Mouse (Mus musculus) lung, postnatal 0 days (tissue): ENCODE measurements at regions not wholly inside any gene's neighbourhood (a gene's known extent, or its start where the extent isn't known, plus 50 kb on each side); places are given as distances from the start of the nearest gene placed in this dataset.

Source experiments
- ATAC-seq: fragments of 200-750 bp; cut with Nextera tagmentation; 2 replicates; pipeline ENCODE4 v1.8.0; 2017; ENCODE audit warnings: moderate library complexity
- DNase-seq: peaks from one replicate; pipeline ENCODE4 v3.0.0-alpha.2; 2016; ENCODE audit warnings: low spot score
- H3K27ac ChIP-seq: fragments of 300-500 bp; sonication (generic); 2 replicates; pipeline ENCODE4 v1.5.1; 2014; ENCODE audit warnings: antibody characterized with exemption, mild to moderate bottlenecking, low read length, mixed read lengths
- H3K27me3 ChIP-seq: fragments of 300-500 bp; sonication (generic); replicated peaks from 2 replicates; pipeline ENCODE4 v1.6.1; 2014; ENCODE audit warnings: low read length, mixed read lengths; ENCODE audit not compliant: insufficient read depth
- H3K36me3 ChIP-seq: fragments of 300-500 bp; sonication (generic); 2 replicates; pipeline ENCODE4 v1.6.1; 2014; ENCODE audit warnings: low read length, mixed read lengths; ENCODE audit not compliant: insufficient read depth
- H3K4me1 ChIP-seq: fragments of 300-500 bp; sonication (generic); 2 replicates; pipeline ENCODE4 v1.6.1; 2014; ENCODE audit warnings: antibody characterized with exemption, low read depth, low read length, mixed read lengths; ENCODE audit not compliant: insufficient read depth
- H3K4me2 ChIP-seq: fragments of 300-500 bp; sonication (generic); replicated peaks from 2 replicates; pipeline ENCODE4 v1.6.1; 2014; ENCODE audit warnings: low read depth, mild to moderate bottlenecking, low read length, moderate library complexity, mixed read lengths
- H3K4me3 ChIP-seq: fragments of 300-500 bp; sonication (generic); 2 replicates; pipeline ENCODE4 v1.5.1; 2014; ENCODE audit warnings: low read depth, low read length
- H3K9ac ChIP-seq: fragments of 300-500 bp; sonication (generic); replicated peaks from 2 replicates; pipeline ENCODE4 v1.6.1; 2014; ENCODE audit warnings: low read depth, mild to moderate bottlenecking
- H3K9me3 ChIP-seq: fragments of 300-500 bp; sonication (generic); 2 replicates; pipeline ENCODE4 v1.6.1; 2016; ENCODE audit warnings: low read length, mixed read lengths
- CTCF ChIP-seq: IDR thresholded peaks from 2 replicates; pipeline ENCODE4 v1.5.1; 2016; ENCODE audit warnings: antibody characterized with exemption, mild to moderate bottlenecking
- EP300 ChIP-seq: IDR thresholded peaks from 2 replicates; pipeline ENCODE4 v1.6.1; 2016; ENCODE audit warnings: antibody characterized with exemption, mild to moderate bottlenecking, control low read depth
- WGBS: fragments of 180-500 bp; shearing (Covaris S2); extraction: QIAGEN DNeasy Blood & Tissue Kit; methylation state at CpG from one replicate; pipeline ENCODE4 v1.1.7; 2014; 5-methylcytosine and 5-hydroxymethylcytosine counted together

DNA sequence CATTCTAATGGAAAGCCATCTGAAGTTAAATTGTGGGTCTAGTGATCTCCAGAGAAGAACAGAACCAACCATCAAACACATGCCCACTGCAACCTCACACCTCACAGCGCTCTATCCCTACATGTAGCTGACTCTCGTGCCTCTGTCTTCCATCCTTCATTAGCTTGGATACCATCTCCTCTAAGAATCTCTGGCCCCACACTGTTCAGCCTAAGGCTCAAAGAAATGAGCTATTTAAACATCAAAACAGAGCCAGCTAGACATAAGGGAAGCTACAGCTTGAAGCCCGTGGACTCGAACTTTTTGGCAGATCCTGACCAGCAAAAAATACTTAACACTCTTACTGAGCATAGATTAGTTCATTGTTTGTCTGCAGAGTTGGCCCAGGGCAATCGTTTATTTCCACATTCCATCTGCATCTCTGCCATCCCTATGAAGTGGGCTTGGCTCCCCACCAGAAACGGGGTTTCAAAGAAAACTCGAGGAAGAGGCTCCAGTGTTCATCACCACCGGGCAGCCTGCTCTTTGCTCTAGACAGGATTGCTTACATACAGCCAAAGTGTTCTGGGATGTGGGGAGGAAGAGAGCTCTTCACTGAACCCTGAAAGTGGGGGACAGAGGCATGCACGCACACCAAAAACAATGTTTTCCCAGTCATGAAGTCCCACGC lies 92.4 kb upstream of the Rab3gap2 start:
- Histone ChIP-seq H3K9me3 (no peaks in the 10 kb centered on the region), H3K4me3 (no peak overlapping the region), H3K9ac (no peak overlapping the region), H3K4me2 (no peak overlapping the region), H3K36me3 (no peaks in the 10 kb centered on the region), H3K4me1 (no peaks in the 10 kb centered on the region), H3K27me3 (no peaks in the 10 kb centered on the region), H3K27ac (no peak overlapping the region)
- ATAC-seq: peak; percentile 57
- DNase-seq: peak; percentile 35
- WGBS: 43% methylated on average over 10 of the region's 10 CpGs
- TF ChIP-seq CTCF (no peak), EP300 (no peak)

DNA sequence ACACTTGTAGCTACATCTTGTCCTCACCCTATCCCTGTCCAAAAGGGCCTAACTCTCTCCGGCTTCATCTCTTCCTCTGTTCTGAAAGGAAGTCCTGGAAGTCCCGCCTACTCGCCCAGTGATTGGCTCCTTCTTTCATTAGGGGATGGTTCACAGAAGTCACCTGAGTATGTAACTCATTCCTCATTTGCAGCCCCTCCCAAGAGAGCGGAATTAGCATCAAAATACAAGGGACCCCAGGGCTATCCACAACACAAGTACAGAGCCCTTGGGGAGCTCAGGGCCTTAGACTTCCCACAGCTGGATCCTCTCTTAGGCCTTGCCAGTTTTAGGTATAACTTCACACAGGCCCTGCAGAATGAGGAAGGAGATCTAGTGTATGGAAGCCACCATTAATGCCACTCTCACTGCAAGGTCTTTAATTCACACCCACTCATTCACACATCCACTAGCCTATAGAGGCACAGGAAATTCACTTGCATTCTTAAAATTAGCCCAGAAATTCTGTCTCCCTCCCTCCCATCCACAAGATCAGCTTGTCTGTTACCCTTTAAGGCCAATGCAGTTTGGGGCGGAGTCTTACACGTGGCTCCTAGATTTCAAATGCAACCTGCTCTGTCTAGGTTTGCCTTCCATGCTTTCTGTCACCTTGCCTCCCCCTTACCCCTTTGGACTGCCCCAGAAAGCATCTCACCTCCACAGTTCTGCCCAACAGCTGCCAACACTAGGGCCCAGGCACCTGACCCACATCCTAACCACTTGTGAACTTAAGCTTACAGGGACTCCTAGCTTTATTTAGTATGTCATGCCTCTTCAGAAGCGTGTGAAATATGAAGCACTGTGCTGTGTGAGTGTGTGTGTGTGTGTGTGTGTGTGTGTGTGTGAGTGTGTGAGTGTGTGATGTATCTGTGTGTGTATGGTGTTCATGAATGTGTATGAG lies 98.7 kb upstream of the Rab3gap2 start:
- DNase-seq: no peak
- no peak overlapping the region for H3K4me2 ChIP-seq
- WGBS: 56% methylated on average over 7 of the region's 7 CpGs
- no peaks in the 10 kb centered on the region for H3K9me3 ChIP-seq
- H3K27me3 ChIP-seq: no peaks in the 10 kb centered on the region
- no peak overlapping the region for H3K27ac ChIP-seq
- no peaks in the 10 kb centered on the region for H3K4me1 ChIP-seq
- TF ChIP-seq CTCF: no peak
- no peak for TF ChIP-seq EP300
- no peaks in the 10 kb centered on the region for H3K36me3 ChIP-seq
- no peak for ATAC-seq
- no peak overlapping the region for H3K4me3 ChIP-seq
- no peak overlapping the region for H3K9ac ChIP-seq

DNA sequence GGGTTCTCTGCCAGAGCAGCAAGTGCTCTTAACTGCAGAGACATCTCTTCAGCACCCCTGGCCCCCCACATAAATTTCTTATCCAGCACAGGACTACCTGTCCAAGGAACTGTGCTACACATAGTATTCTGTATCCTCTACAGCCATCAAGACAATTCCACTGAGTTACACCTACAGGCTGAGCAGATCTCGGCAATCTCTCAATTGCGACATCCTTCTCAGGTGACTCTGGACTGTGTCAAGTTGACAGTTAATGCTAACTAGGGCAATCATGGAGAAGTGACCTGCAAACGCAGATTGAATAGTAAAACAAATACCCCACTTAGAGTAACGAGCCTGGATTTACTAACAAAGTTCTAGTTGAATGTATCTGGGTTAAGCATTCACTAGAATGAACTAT lies 100.1 kb upstream of the Rab3gap2 start:
- ATAC-seq: peak; percentile 41
- Histone ChIP-seq H3K4me2 (no peak overlapping the region), H3K4me1 (no peaks in the 10 kb centered on the region), H3K9ac (no peak overlapping the region), H3K9me3 (no peaks in the 10 kb centered on the region), H3K27me3 (no peaks in the 10 kb centered on the region), H3K27ac (no peak overlapping the region), H3K36me3 (no peaks in the 10 kb centered on the region), H3K4me3 (no peak overlapping the region)
- TF ChIP-seq EP300 (no peak), CTCF (no peak)
- DNase-seq: no peak
- WGBS: 50% methylated on average over 4 of the region's 4 CpGs

DNA sequence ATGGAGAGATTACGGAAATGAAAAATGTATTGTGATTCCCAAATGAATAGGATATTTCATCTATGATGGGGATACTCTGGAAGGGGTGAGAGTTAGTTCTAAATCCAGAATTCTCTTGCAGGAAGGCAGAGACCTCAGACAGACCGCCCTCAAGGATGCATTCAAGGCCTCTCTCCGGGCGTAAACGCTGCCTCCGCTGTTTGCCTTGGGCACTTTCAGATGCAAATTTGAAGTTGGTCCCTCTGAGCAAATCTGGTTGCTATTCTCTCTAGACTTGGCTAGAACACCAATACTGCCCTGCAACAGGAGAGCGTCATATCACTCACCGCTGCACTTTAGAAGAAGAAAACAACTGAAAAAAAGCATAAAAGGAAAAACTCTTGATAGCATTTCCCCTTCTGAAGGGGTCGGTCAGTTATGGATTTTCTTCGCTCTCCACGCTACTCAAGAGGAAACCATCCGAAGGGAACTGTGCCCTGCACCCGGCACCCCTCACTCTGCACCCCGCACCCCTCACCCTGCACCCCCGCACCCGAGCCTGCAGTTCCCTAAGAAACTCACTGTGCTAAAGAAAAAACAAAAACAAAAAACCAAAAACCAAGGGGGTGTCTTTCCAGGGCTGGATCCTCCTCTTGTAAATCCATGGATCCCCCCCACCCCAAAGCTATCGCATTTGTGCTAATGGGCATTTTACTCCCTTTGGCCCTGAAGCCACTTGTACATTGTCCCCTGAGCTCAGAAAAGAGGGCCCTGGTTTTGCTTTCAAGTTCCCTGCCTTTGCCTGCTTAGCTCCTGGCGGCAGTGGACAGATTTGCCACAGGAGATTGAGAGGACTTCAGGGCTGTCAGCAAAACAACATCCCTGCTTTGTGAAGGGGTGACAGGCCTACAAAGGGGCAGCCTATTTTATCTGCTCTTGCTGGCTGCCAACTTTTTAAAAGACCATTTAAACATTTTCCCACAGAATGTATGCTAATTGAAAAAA lies 99.9 kb upstream of the Mark1 start:
- no peaks in the 10 kb centered on the region for H3K36me3 ChIP-seq
- no peak overlapping the region for H3K9ac ChIP-seq
- no peaks in the 10 kb centered on the region for H3K27me3 ChIP-seq
- no peak for ATAC-seq
- H3K9me3 ChIP-seq: no peaks in the 10 kb centered on the region
- no peak overlapping the region for H3K4me2 ChIP-seq
- no peaks in the 10 kb centered on the region for H3K4me1 ChIP-seq
- DNase-seq: no peak
- TF ChIP-seq EP300 (no peak), CTCF (no peak)
- no peak overlapping the region for H3K27ac ChIP-seq
- WGBS: 51% methylated on average over 18 of the region's 18 CpGs
- no peak overlapping the region for H3K4me3 ChIP-seq

DNA sequence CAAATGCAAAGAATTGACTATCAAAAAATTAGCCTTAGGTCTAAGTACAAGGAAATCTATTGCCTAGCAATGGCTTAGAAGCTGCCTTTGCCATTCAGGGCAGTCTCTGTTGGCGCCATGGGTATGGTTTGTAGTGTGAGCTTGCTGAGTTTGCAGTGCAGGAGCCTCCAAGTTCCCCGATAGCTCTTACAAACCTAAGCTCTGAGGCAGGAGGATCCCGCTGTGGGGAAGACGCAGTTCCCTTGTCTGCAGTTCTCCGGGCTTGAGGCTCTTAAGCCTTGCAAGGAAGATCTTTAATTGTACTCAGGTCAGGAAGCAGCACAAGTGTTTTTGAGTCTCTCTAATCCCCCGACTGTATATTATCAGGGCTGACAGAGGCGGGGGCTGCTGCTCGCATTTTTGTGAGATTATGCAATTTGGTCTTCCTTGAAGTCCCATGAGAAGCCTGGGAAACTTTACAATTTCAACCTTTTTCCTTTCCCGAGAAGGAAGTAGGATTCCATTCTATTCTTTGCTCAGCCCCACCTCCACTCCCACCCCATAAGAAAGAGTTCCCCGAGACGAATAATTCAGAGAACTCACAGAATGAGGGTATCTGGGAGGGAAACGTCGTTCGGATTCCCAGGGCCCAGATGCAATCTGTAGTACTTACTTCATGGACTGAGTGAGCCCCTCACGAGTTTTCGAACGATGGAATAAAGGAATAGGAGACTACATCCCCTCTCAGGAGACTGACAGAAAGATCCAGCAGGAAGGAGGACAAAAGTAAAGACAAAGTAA lies 99.0 kb upstream of the Mark1 start:
- Histone ChIP-seq H3K27ac (no peak overlapping the region), H3K4me2 (no peak overlapping the region)
- TF ChIP-seq EP300 (no peak), CTCF (no peak)

More for the DNA sequence above, 99.0 kb upstream of the Mark1 start:
- no peaks in the 10 kb centered on the region for H3K9me3 ChIP-seq
- no peak overlapping the region for H3K9ac ChIP-seq
- no peaks in the 10 kb centered on the region for H3K27me3 ChIP-seq
- H3K4me1 ChIP-seq: no peaks in the 10 kb centered on the region
- WGBS: 25% methylated on average over 17 of the region's 17 CpGs
- H3K36me3 ChIP-seq: no peaks in the 10 kb centered on the region
- DNase-seq: no peak
- no peak overlapping the region for H3K4me3 ChIP-seq
- no peak for ATAC-seq
